Mouse (Mus musculus) kidney, embryonic 15.5 days (tissue): ENCODE measurements around the gene Tnk2. TPM values are rescaled to one million over a fixed set of nuclear protein-coding genes. Genes with fewer than 3 reads are reported as not detected.
A peak's percentile ranks its signal among the peaks of the same experiment; 100 is the strongest.

ENCODE experiments used
- ATAC-seq: fragments of 200-750 bp; cut with Nextera tagmentation; replicated peaks from 2 replicates; pipeline ENCODE4 v1.8.0; 2017; ENCODE audit warnings: moderate TSS enrichment; ENCODE audit not compliant: low FRiP score
- H3K27ac ChIP-seq: fragments of 300-500 bp; sonication (generic); 2 replicates; pipeline ENCODE4 v1.5.1; 2015; ENCODE audit warnings: mild to moderate bottlenecking, inconsistent platforms
- H3K27me3 ChIP-seq: fragments of 300-500 bp; sonication (generic); 2 replicates; pipeline ENCODE4 v1.6.1; 2015; ENCODE audit warnings: inconsistent platforms
- H3K36me3 ChIP-seq: fragments of 300-500 bp; sonication (generic); 2 replicates; pipeline ENCODE4 v1.6.1; 2015; ENCODE audit warnings: inconsistent platforms
- H3K4me1 ChIP-seq: fragments of 300-500 bp; sonication (generic); 2 replicates; pipeline ENCODE4 v1.6.1; 2015; ENCODE audit warnings: inconsistent platforms
- H3K4me2 ChIP-seq: fragments of 300-500 bp; sonication (generic); 2 replicates; pipeline ENCODE4 v1.6.1; 2015; ENCODE audit warnings: moderate library complexity, mild to moderate bottlenecking, inconsistent platforms
- H3K4me3 ChIP-seq: fragments of 300-500 bp; sonication (generic); replicated peaks from 2 replicates; pipeline ENCODE4 v1.5.1; 2015; ENCODE audit warnings: mild to moderate bottlenecking, inconsistent platforms
- H3K9ac ChIP-seq: fragments of 300-500 bp; sonication (generic); 2 replicates; pipeline ENCODE4 v1.6.1; 2015; ENCODE audit warnings: mild to moderate bottlenecking, inconsistent platforms
- H3K9me3 ChIP-seq: fragments of 300-500 bp; sonication (generic); replicated peaks from 2 replicates; pipeline ENCODE4 v1.6.1; 2016; ENCODE audit warnings: inconsistent platforms
- WGBS: fragments of 180-500 bp; shearing (Covaris S2); methylation state at CpG from one replicate; pipeline ENCODE4 v1.1.7; 2015; ENCODE audit warnings: mixed read lengths; 5-methylcytosine and 5-hydroxymethylcytosine counted together
- polyA plus RNA-seq: library from polyadenylated mRNA; unstranded; fragments of >200 nt; fragmentation: Nextera tagmentation; extraction: Ambion mirVana; gene quantifications from 2 replicates; pipeline ENCODE4 v1.2.1, GENCODE M21; 2015

The Tnk2 gene
- polyA plus RNA-seq, 1 experiment from 2014 or later: 12.4 TPM

GRCm38 (mm10) chr16:32662372-32662771 lies 18.7 kb downstream of the Tnk2 start:
- Histone ChIP-seq H3K9me3 (no peaks in the 10 kb centered on the region), H3K4me2 (peak overlapping the region; percentile 45), H3K36me3 (peaks cover 11% of the 10 kb centered on the region; the same call in 1 of the 2 replicates), H3K4me1 (peaks cover 83% of the 10 kb centered on the region), H3K9ac (no peak overlapping the region), H3K4me3 (no peak overlapping the region; the same call in 1 of the 2 replicates), H3K27me3 (no peaks in the 10 kb centered on the region), H3K27ac (peak overlapping the region; percentile 84)
- ATAC-seq: no peak
- WGBS: 88% methylated on average over 7 of the region's 7 CpGs

GRCm38 (mm10) chr16:32663231-32663858 lies 19.7 kb downstream of the Tnk2 start:
- no peak for ATAC-seq
- Histone ChIP-seq H3K4me2 (no peak overlapping the region), H3K4me1 (peaks cover 80% of the 10 kb centered on the region), H3K4me3 (no peak overlapping the region), H3K36me3 (peaks cover 11% of the 10 kb centered on the region; the same call in 1 of the 2 replicates), H3K9ac (no peak overlapping the region), H3K27me3 (no peaks in the 10 kb centered on the region), H3K9me3 (no peaks in the 10 kb centered on the region), H3K27ac (no peak overlapping the region)
- 83% methylated on average over 9 of the region's 9 CpGs for WGBS

GRCm38 (mm10) chr16:32664211-32664610 lies 20.5 kb downstream of the Tnk2 start:
- no peak overlapping the region for H3K4me2 ChIP-seq
- WGBS: 76% methylated on average over 2 of the region's 2 CpGs
- ATAC-seq: no peak
- no peak overlapping the region for H3K27ac ChIP-seq
- no peaks in the 10 kb centered on the region for H3K27me3 ChIP-seq
- H3K9ac ChIP-seq: no peak overlapping the region
- peaks cover 11% of the 10 kb centered on the region; the same call in 1 of the 2 replicates for H3K36me3 ChIP-seq
- no peaks in the 10 kb centered on the region for H3K9me3 ChIP-seq
- H3K4me3 ChIP-seq: no peak overlapping the region
- peaks cover 71% of the 10 kb centered on the region for H3K4me1 ChIP-seq

- H3K4me3 ChIP-seq: no peak overlapping the region
- peak; percentile 24; the same call in 1 of the 2 replicates for ATAC-seq
- H3K9ac ChIP-seq: no peak overlapping the region
- no peaks in the 10 kb centered on the region for H3K27me3 ChIP-seq
- H3K27ac ChIP-seq: peak overlapping the region; percentile 69
- H3K4me1 ChIP-seq: peaks cover 53% of the 10 kb centered on the region
- 58% methylated on average over 11 of the region's 11 CpGs for WGBS
- H3K4me2 ChIP-seq: no peak overlapping the region
- H3K36me3 ChIP-seq: peaks cover 27% of the 10 kb centered on the region
- H3K9me3 ChIP-seq: no peaks in the 10 kb centered on the region
Observed at GRCm38 (mm10) chr16:32665851-32666665, 22.4 kb downstream of the Tnk2 start.

GRCm38 (mm10) chr16:32666671-32667551 lies 23.2 kb downstream of the Tnk2 start:
- Histone ChIP-seq H3K9ac (no peak overlapping the region), H3K4me3 (no peak overlapping the region), H3K27ac (peak overlapping the region; percentile 69), H3K4me2 (no peak overlapping the region), H3K36me3 (peaks cover 36% of the 10 kb centered on the region), H3K4me1 (peaks cover 44% of the 10 kb centered on the region), H3K27me3 (no peaks in the 10 kb centered on the region), H3K9me3 (no peaks in the 10 kb centered on the region)
- no peak for ATAC-seq
- WGBS: 76% methylated on average over 9 of the region's 9 CpGs

GRCm38 (mm10) chr16:32667552-32667872 lies 23.8 kb downstream of the Tnk2 start:
- Histone ChIP-seq H3K27ac (0 out of 2 replicates have a peak overlapping the region, but pooled peaks have one; percentile 22), H3K4me2 (no peak overlapping the region), H3K9ac (no peak overlapping the region), H3K9me3 (no peaks in the 10 kb centered on the region), H3K36me3 (peaks cover 41% of the 10 kb centered on the region), H3K27me3 (no peaks in the 10 kb centered on the region), H3K4me1 (peaks cover 41% of the 10 kb centered on the region), H3K4me3 (no peak overlapping the region)
- no peak for ATAC-seq
- 64% methylated on average over 3 of the region's 3 CpGs for WGBS

GRCm38 (mm10) chr16:32668030-32668429 lies 24.4 kb downstream of the Tnk2 start:
- Histone ChIP-seq H3K4me3 (no peak overlapping the region), H3K27ac (no peak overlapping the region), H3K4me2 (no peak overlapping the region), H3K9me3 (no peaks in the 10 kb centered on the region), H3K4me1 (peaks cover 42% of the 10 kb centered on the region), H3K36me3 (peaks cover 45% of the 10 kb centered on the region), H3K27me3 (no peaks in the 10 kb centered on the region), H3K9ac (no peak overlapping the region)
- WGBS: 78% methylated on average over 10 of the region's 10 CpGs
- ATAC-seq: no peak

GRCm38 (mm10) chr16:32668472-32668871 lies 24.8 kb downstream of the Tnk2 start:
- Histone ChIP-seq H3K36me3 (peaks cover 50% of the 10 kb centered on the region), H3K27me3 (no peaks in the 10 kb centered on the region), H3K9ac (no peak overlapping the region), H3K9me3 (no peaks in the 10 kb centered on the region), H3K4me2 (no peak overlapping the region), H3K27ac (no peak overlapping the region), H3K4me3 (no peak overlapping the region), H3K4me1 (peaks cover 41% of the 10 kb centered on the region)
- WGBS: 82% methylated on average over 4 of the region's 4 CpGs
- no peak for ATAC-seq

GRCm38 (mm10) chr16:32669243-32669642 lies 25.6 kb downstream of the Tnk2 start:
- no peak overlapping the region for H3K27ac ChIP-seq
- no peaks in the 10 kb centered on the region for H3K27me3 ChIP-seq
- H3K9me3 ChIP-seq: no peaks in the 10 kb centered on the region
- no peak overlapping the region for H3K4me2 ChIP-seq
- WGBS: 89% methylated on average over 10 of the region's 10 CpGs
- peaks cover 48% of the 10 kb centered on the region for H3K36me3 ChIP-seq
- H3K9ac ChIP-seq: no peak overlapping the region
- peaks cover 37% of the 10 kb centered on the region for H3K4me1 ChIP-seq
- no peak for ATAC-seq
- H3K4me3 ChIP-seq: no peak overlapping the region

GRCm38 (mm10) chr16:32670354-32671124 lies 26.9 kb downstream of the Tnk2 start:
- no peak for ATAC-seq
- 87% methylated on average over 10 of the region's 10 CpGs for WGBS

GRCm38 (mm10) chr16:32671206-32671887 lies 27.7 kb downstream of the Tnk2 start:
- WGBS: 64% methylated on average over 13 of the region's 13 CpGs

More at GRCm38 (mm10) chr16:32670354-32671124, 26.9 kb downstream of the Tnk2 start:
- no peak overlapping the region for H3K27ac ChIP-seq
- H3K9ac ChIP-seq: no peak overlapping the region
- H3K4me3 ChIP-seq: no peak overlapping the region
- H3K9me3 ChIP-seq: no peaks in the 10 kb centered on the region
- H3K36me3 ChIP-seq: peaks cover 57% of the 10 kb centered on the region
- peaks cover 31% of the 10 kb centered on the region for H3K4me1 ChIP-seq
- H3K4me2 ChIP-seq: no peak overlapping the region
- H3K27me3 ChIP-seq: no peaks in the 10 kb centered on the region

More at GRCm38 (mm10) chr16:32671206-32671887, 27.7 kb downstream of the Tnk2 start:
- no peak overlapping the region for H3K4me2 ChIP-seq
- no peaks in the 10 kb centered on the region for H3K27me3 ChIP-seq
- H3K9ac ChIP-seq: no peak overlapping the region
- no peak overlapping the region for H3K27ac ChIP-seq
- H3K36me3 ChIP-seq: peaks cover 65% of the 10 kb centered on the region
- H3K4me3 ChIP-seq: no peak overlapping the region
- H3K9me3 ChIP-seq: no peaks in the 10 kb centered on the region
- H3K4me1 ChIP-seq: peaks cover 23% of the 10 kb centered on the region
- peak; percentile 47; the same call in 1 of the 2 replicates for ATAC-seq
